Mouse (Mus musculus) activated CD4-positive, CD25-positive, alpha-beta regulatory T cell, adult 4 months (primary cell): ENCODE data around the gene Sertad2. TPM values are rescaled to one million over a fixed set of nuclear protein-coding genes. Genes with fewer than 3 reads are reported as not detected.

Experiments
- ATAC-seq: one replicate; pipeline ENCODE4 v1.8.0; 2017
- polyA plus RNA-seq, 2 experiments: library from polyadenylated mRNA; unstranded; fragments of 100-300 nt; shearing (Covaris generic); gene quantifications; one replicate each; pipeline ENCODE4 v1.2.1; 2017

Sertad2 gene
- polyA plus RNA-seq: 10 to 100 TPM; 12.1 to 12.2 TPM

- ATAC-seq: peak; percentile 89
Observed at GRCm38 (mm10) chr11:20542739-20543452, at the start of gene Sertad2. Gene Sertad2, plus strand, starts transcription at chr11:20543253.

- ATAC-seq: no peak
Observed at GRCm38 (mm10) chr11:20493922-20494626, 49.0 kb upstream of the Sertad2 start.

- ATAC-seq: no peak
Observed at GRCm38 (mm10) chr11:20500516-20500915, 42.5 kb upstream of the Sertad2 start.

- ATAC-seq: no peak
Observed at GRCm38 (mm10) chr11:20501160-20501955, 41.7 kb upstream of the Sertad2 start.

GRCm38 (mm10) chr11:20513574-20513973 lies 29.5 kb upstream of the Sertad2 start:
- no peak for ATAC-seq

GRCm38 (mm10) chr11:20514757-20515156 lies 28.3 kb upstream of the Sertad2 start:
- ATAC-seq: no peak

GRCm38 (mm10) chr11:20521321-20521720 lies 21.7 kb upstream of the Sertad2 start:
- no peak for ATAC-seq

GRCm38 (mm10) chr11:20522750-20523149 lies 20.3 kb upstream of the Sertad2 start:
- no peak for ATAC-seq

GRCm38 (mm10) chr11:20524435-20524834 lies 18.6 kb upstream of the Sertad2 start:
- ATAC-seq: no peak

GRCm38 (mm10) chr11:20525909-20526308 lies 17.1 kb upstream of the Sertad2 start:
- ATAC-seq: no peak

GRCm38 (mm10) chr11:20527901-20528300 lies 15.2 kb upstream of the Sertad2 start:
- no peak for ATAC-seq

- ATAC-seq: peak; percentile 48
Observed at GRCm38 (mm10) chr11:20531682-20531991, 11.4 kb upstream of the Sertad2 start.

- ATAC-seq: peak; percentile 84
Observed at GRCm38 (mm10) chr11:20531992-20532881, 10.8 kb upstream of the Sertad2 start.

GRCm38 (mm10) chr11:20533231-20533630 lies 9.8 kb upstream of the Sertad2 start:
- no peak for ATAC-seq

GRCm38 (mm10) chr11:20537221-20537620 lies 5.8 kb upstream of the Sertad2 start:
- no peak for ATAC-seq

- no peak for ATAC-seq
Observed at GRCm38 (mm10) chr11:20538496-20538895, 4.6 kb upstream of the Sertad2 start.

- ATAC-seq: no peak
Observed at GRCm38 (mm10) chr11:20541280-20541679, 1.8 kb upstream of the Sertad2 start.

GRCm38 (mm10) chr11:20541995-20542637 lies 937 bp upstream of the Sertad2 start:
- ATAC-seq: no peak

- peak; percentile 1 for ATAC-seq
Observed at GRCm38 (mm10) chr11:20543453-20544120, 534 bp downstream of the Sertad2 start.

- ATAC-seq: no peak
Observed at GRCm38 (mm10) chr11:20544376-20544775, 1.3 kb downstream of the Sertad2 start.

- no peak for ATAC-seq
Observed at GRCm38 (mm10) chr11:20544801-20545515, 1.9 kb downstream of the Sertad2 start.
